Mouse (Mus musculus) hindbrain, embryonic 16.5 days (tissue): ENCODE measurements around the gene Aptx. TPM values are rescaled to one million over a fixed set of nuclear protein-coding genes. Genes with fewer than 3 reads are reported as not detected.

Experiments used
- ATAC-seq: fragments of 200-750 bp; cut with Nextera tagmentation; 2 replicates; pipeline ENCODE4 v1.8.0; 2017; ENCODE audit warnings: moderate TSS enrichment, moderate library complexity
- H3K27ac ChIP-seq: fragments of 300-500 bp; sonication (generic); 2 replicates; pipeline ENCODE4 v1.5.1; 2014; ENCODE audit warnings: low read depth, mild to moderate bottlenecking, control low read depth, low read length, moderate library complexity
- H3K27me3 ChIP-seq: fragments of 300-500 bp; sonication (generic); replicated peaks from 2 replicates; pipeline ENCODE4 v1.6.1; 2014; ENCODE audit warnings: low read length; ENCODE audit not compliant: control insufficient read depth, insufficient read depth
- H3K36me3 ChIP-seq: fragments of 300-500 bp; sonication (generic); 2 replicates; pipeline ENCODE4 v1.6.1; 2014; ENCODE audit warnings: mild to moderate bottlenecking, low read length, moderate library complexity, mixed read lengths; ENCODE audit not compliant: control insufficient read depth, insufficient read depth
- H3K4me1 ChIP-seq: fragments of 300-500 bp; sonication (generic); 2 replicates; pipeline ENCODE4 v1.6.1; 2014; ENCODE audit warnings: low read depth, low read length; ENCODE audit not compliant: control insufficient read depth, insufficient read depth
- H3K4me2 ChIP-seq: fragments of 300-500 bp; sonication (generic); 2 replicates; pipeline ENCODE4 v1.6.1; 2014; ENCODE audit warnings: mild to moderate bottlenecking, low read length, control low read depth, moderate library complexity
- H3K4me3 ChIP-seq: fragments of 300-500 bp; sonication (generic); 2 replicates; pipeline ENCODE4 v1.5.1; 2014; ENCODE audit warnings: mild to moderate bottlenecking, low read length, control low read depth, moderate library complexity
- H3K9ac ChIP-seq: fragments of 300-500 bp; sonication (generic); 2 replicates; pipeline ENCODE4 v1.6.1; 2014; ENCODE audit warnings: low read depth, mild to moderate bottlenecking, control low read depth, low read length, moderate library complexity
- H3K9me3 ChIP-seq: fragments of 300-500 bp; sonication (generic); 2 replicates; pipeline ENCODE4 v1.6.1; 2014; ENCODE audit warnings: mild to moderate bottlenecking, low read length, moderate library complexity; ENCODE audit not compliant: control insufficient read depth
- WGBS: fragments of 180-500 bp; shearing (Covaris S2); extraction: QIAGEN DNeasy Blood & Tissue Kit; methylation state at CpG from one replicate; pipeline ENCODE4 v1.1.7; 2014; 5-methylcytosine and 5-hydroxymethylcytosine counted together
- polyA plus RNA-seq: library from polyadenylated mRNA; unstranded; fragments of >200 nt; fragmentation: Nextera tagmentation; extraction: Ambion mirVana; gene quantifications from 2 replicates; pipeline ENCODE4 v1.2.1, GENCODE M21; 2015

Gene Aptx
- polyA plus RNA-seq = 41.4 and 44.8 TPM in 2 replicates

DNA sequence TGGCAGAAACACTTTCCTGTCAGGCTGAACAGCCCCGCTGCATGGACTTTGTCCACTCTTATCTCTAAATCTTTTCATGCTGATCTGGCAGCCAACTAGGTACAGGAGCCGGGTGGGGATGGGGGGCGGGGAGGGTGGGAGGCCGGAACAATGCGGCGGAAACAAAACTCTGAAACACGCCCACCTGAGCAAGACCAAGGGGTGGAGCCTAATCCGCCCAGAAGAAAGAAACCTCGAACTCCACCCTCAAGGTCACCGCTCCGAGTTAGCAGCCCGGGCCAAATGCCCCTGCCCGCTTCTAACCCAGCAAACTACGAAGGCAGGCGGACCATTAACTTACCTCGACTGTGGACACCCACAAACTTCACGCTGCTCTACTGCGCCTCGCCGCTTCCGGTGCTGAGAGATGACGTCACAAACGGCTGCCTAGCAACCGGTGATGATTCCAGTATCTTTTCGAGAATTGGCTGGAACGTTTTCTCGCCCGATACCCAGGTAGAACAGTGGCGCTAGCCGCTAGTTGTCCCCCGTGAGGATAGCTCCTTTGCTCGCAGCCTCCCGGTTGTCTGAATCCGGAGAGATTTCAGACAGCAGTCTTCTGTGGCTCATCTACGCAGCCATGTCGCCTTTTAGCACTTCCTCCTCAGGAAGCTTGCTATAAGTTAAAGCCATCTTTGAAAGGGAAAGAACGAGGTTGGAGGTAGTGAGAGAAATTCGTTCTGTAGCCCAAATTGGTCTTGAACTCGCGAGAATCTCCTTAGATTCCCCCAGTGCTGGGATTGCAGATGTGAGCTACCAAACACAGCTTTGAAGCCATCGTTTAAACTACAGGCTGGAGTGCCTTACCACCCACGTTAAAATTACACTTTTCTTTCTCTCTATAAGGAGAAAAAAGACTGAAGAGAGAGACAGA, at the start of gene Aptx:
Gene Aptx (minus strand): TSS at position 398 of the 913 bp plus-strand sequence.
- H3K27ac ChIP-seq = peak within 1 kb of the TSS; percentile 96
- under 1% methylated on average over 42 of the region's 42 CpGs for WGBS
- peak within 1 kb of the TSS; percentile 75 for H3K9ac ChIP-seq
- H3K4me1 ChIP-seq = peaks cover 17% of the 10 kb centered on the region
- no peaks in the 10 kb centered on the region for H3K36me3 ChIP-seq
- no peaks in the 10 kb centered on the region for H3K9me3 ChIP-seq
- H3K4me2 ChIP-seq = peak within 1 kb of the TSS; percentile 78
- H3K27me3 ChIP-seq = no peaks in the 10 kb centered on the region
- H3K4me3 ChIP-seq = peak within 1 kb of the TSS; percentile 57
- peak; percentile 96 for ATAC-seq

DNA sequence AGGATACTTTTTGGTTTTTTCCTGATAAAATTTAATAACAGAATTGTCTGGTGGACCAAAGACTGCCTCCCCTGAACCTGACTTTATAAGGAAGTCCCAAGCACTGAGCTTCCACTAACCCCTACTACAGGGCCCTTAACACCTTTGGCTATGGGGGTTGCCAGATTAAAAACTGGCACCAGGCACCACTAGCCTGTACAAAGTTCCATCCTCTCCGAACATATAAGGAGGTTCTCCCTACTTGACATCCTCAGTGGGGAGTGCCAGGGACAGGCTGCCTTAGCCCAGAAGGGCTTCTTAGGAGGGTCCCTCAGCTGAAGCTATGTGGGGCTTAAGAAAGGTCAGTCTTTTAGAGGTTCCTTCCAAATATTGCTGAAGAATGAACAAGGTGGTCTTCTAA, 32.4 kb upstream of the Aptx start:
- no peak overlapping the region for H3K4me2 ChIP-seq
- no peaks in the 10 kb centered on the region for H3K9me3 ChIP-seq
- H3K4me1 ChIP-seq = no peaks in the 10 kb centered on the region
- WGBS = 67% methylated on average over 1 of the region's 1 CpGs
- peaks cover 40% of the 10 kb centered on the region for H3K36me3 ChIP-seq
- H3K4me3 ChIP-seq = no peak overlapping the region
- no peak overlapping the region for H3K27ac ChIP-seq
- peak; percentile 40; the same call in 1 of the 2 replicates for ATAC-seq
- no peak overlapping the region for H3K9ac ChIP-seq
- H3K27me3 ChIP-seq = no peaks in the 10 kb centered on the region

DNA sequence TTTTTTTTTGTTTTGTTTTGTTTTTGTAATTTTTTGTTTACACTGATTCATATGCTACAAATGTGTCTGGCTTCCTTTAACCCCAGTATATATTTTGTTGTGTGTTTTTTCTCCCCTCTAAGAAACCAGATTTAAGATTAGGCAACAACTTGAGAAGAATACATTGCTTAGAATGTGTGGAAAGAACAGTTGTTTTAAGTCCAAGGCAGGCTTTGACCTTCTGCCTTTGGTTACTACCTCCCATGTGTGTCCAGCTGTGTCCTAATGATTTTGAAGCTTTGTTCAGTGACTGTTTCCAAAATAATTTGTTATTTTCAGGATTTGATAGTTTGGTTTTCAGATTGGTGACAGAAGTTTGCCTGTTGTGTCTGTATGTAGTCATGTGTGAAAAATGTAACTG, 28.3 kb upstream of the Aptx start:
- no peak overlapping the region for H3K27ac ChIP-seq
- ATAC-seq = no peak
- H3K9me3 ChIP-seq = no peaks in the 10 kb centered on the region
- no peak overlapping the region for H3K4me2 ChIP-seq
- peaks cover 48% of the 10 kb centered on the region for H3K36me3 ChIP-seq
- no peak overlapping the region for H3K9ac ChIP-seq
- H3K27me3 ChIP-seq = no peaks in the 10 kb centered on the region
- peaks cover 2% of the 10 kb centered on the region; the same call in 1 of the 2 replicates for H3K4me1 ChIP-seq
- H3K4me3 ChIP-seq = no peak overlapping the region

GRCm38 (mm10) chr4:40727247-40727646, 24.3 kb upstream of the Aptx start:
- Histone ChIP-seq H3K27me3 (no peaks in the 10 kb centered on the region), H3K4me3 (no peak overlapping the region), H3K36me3 (peaks cover 43% of the 10 kb centered on the region), H3K4me1 (peaks cover 25% of the 10 kb centered on the region), H3K9ac (no peak overlapping the region), H3K4me2 (no peak overlapping the region), H3K27ac (no peak overlapping the region), H3K9me3 (no peaks in the 10 kb centered on the region)
- WGBS = 84% methylated on average over 1 of the region's 1 CpGs
- ATAC-seq = no peak

DNA sequence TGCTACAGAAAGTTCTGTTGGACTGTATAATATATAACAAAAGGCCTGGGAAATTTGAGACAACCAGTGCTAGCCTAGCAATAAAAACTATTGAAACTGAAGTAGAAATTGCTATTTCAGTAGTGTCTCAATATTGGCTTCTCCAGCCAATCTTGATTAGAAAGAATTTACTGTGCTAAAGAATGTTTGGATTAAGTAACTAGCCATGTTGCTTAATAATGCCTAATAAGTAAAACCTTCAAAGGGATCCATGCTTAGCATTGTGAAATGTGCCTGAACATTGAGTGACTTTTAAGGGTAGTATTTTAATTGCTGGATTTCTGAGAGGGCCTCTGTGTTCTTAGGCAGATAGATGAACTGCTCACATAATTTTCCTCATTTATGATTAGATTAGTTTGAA, 22.6 kb upstream of the Aptx start:
- H3K4me1 ChIP-seq = peaks cover 31% of the 10 kb centered on the region

DNA sequence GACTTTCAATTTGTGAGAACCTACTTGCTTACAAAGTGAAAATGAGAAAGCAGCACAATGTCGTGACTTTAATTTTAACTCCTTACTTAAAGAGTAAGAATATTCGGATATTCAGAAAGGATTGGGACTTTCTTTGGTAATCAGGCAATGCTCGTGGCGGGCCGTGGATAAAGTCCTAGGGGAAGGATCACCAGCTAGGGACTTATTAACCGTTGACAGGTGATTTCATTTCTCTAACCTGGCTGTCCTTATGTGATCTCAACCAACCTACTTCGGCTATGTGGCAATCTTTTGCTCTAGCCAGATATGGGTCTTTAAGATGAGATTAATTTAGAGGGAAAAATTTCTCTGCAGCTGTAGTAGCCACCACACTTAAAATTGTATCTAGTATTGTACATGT, 22.1 kb upstream of the Aptx start:
- Histone ChIP-seq H3K36me3 (peaks cover 31% of the 10 kb centered on the region), H3K4me2 (peak overlapping the region; percentile 86), H3K27me3 (no peaks in the 10 kb centered on the region), H3K4me3 (peak overlapping the region; percentile 22; the same call in 1 of the 2 replicates), H3K4me1 (peaks cover 31% of the 10 kb centered on the region), H3K9ac (no peak overlapping the region), H3K27ac (no peak overlapping the region), H3K9me3 (no peaks in the 10 kb centered on the region)
- WGBS = 80% methylated on average over 7 of the region's 7 CpGs
- no peak for ATAC-seq

More for the DNA sequence above, 22.6 kb upstream of the Aptx start:
- H3K27ac ChIP-seq = no peak overlapping the region
- H3K36me3 ChIP-seq = peaks cover 31% of the 10 kb centered on the region
- no peak for ATAC-seq
- H3K4me2 ChIP-seq = peak overlapping the region; percentile 86; the same call in 1 of the 2 replicates
- H3K9me3 ChIP-seq = no peaks in the 10 kb centered on the region
- no peaks in the 10 kb centered on the region for H3K27me3 ChIP-seq
- no peak overlapping the region for H3K9ac ChIP-seq
- no peak overlapping the region for H3K4me3 ChIP-seq

DNA sequence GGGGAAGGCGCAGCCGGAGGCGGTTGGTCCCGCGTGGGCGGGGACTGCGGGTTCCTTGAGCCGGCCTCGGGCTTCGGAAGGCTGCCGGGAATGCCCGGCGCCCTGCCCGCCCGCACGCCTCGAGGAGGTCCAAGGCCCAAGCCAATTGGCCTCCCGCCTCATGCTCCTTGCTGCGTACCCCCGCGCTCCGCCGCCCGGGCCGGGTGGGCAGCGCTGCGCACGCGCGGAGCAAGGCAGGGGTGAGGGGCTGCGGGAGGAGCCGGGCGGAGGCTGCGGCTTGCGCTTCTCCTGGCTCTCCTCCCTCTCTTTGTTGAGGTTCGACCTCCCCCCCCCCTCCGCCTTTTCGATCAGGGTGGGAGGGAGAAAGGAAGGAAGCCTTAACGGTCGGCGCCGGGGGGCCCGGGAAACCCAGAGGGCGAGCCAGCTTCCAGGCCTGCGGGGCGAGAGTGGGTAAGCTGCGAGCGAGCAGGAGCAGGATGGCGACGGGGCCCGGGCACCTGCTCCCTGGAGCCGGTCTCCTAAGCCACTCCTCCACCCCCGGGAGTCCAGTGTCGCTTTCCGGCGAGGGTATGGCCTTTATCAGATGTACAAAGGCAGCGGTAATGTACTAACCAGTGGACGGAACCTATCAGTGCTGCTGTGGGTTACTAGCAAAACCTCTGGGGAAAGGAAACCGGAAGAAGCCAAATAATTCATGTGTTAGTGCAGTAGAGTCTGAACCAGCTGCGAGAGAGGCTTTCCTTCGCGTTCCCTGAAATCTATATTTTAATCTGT, 19.9 kb upstream of the Aptx start:
- Histone ChIP-seq H3K4me3 (peak overlapping the region; percentile 59), H3K27ac (peak overlapping the region; percentile 99)
- WGBS = under 1% methylated on average over 35 of the region's 62 CpGs

DNA sequence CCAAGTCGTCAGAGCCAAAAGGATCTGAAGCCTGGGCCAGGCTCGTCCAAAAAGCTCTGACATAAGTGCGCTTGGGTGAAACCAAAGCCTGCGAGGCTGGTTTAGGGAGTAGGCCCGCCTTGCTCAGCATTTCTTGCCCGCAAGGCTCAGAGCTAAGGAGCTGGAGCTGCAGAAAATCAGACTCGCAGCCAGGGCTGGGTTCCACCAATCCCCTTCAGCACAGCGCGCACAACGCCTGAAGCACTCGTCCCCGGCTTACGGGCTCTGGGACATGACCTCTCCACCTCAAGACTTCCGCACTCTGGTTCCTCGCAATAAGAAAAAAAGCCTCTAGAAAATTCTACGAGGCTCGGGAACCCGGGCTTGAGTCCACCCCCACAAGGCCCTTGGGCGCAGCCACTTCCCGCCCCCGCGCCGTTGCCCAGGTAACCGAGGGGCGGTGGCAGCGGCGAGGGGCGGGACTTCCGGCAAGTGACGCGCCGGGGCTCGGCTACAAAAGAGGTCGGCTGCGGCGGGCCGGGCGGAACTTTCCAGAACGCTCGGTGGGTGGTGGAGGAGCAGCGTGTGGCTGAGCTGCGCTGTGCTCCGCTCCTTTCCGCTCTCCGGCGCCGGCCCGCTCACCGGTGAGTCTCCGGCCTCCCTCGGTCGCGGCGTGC, 19.1 kb upstream of the Aptx start, which contains the start of gene Dnaja1:
Gene Dnaja1 (plus strand): TSS at position 140 of the 656 bp plus-strand sequence.
- under 1% methylated on average over 54 of the region's 54 CpGs for WGBS
- peak within 1 kb of the TSS; percentile 59 for H3K4me3 ChIP-seq
- H3K27ac ChIP-seq = peak within 1 kb of the TSS; percentile 99
- ATAC-seq = peak; percentile 94
- peaks cover 13% of the 10 kb centered on the region for H3K36me3 ChIP-seq
- no peaks in the 10 kb centered on the region for H3K27me3 ChIP-seq
- H3K9ac ChIP-seq = peak within 1 kb of the TSS; percentile 92
- H3K9me3 ChIP-seq = no peaks in the 10 kb centered on the region
- peaks cover 31% of the 10 kb centered on the region for H3K4me1 ChIP-seq
- peak within 1 kb of the TSS; percentile 86 for H3K4me2 ChIP-seq

More for the DNA sequence above, 19.9 kb upstream of the Aptx start:
- no peaks in the 10 kb centered on the region for H3K27me3 ChIP-seq
- ATAC-seq = peak; percentile 93
- H3K9me3 ChIP-seq = no peaks in the 10 kb centered on the region
- H3K36me3 ChIP-seq = peaks cover 18% of the 10 kb centered on the region
- H3K4me1 ChIP-seq = peaks cover 31% of the 10 kb centered on the region
- H3K4me2 ChIP-seq = peak overlapping the region; percentile 86
- H3K9ac ChIP-seq = peak overlapping the region; percentile 92
